Mouse (Mus musculus) layer of hippocampus, postnatal 36 days (tissue): ENCODE results near the gene Rap1gap. TPM values are rescaled to one million over a fixed set of nuclear protein-coding genes. Genes with fewer than 3 reads are reported as not detected.
A peak's percentile ranks its signal among the peaks of the same experiment; 100 is the strongest.

Experiments used
- DNase-seq, 2 experiments: peaks; one replicate each; pipeline ENCODE4 v3.0.0; 2022
- total RNA-seq, 2 experiments: library from RNA; stranded (reverse); gene quantifications; 2 replicates each; pipeline ENCODE4 v1.2.3; 2021

Gene Rap1gap
- total RNA-seq, 2 experiments from 2014 or later = 273 to 281 TPM

DNA sequence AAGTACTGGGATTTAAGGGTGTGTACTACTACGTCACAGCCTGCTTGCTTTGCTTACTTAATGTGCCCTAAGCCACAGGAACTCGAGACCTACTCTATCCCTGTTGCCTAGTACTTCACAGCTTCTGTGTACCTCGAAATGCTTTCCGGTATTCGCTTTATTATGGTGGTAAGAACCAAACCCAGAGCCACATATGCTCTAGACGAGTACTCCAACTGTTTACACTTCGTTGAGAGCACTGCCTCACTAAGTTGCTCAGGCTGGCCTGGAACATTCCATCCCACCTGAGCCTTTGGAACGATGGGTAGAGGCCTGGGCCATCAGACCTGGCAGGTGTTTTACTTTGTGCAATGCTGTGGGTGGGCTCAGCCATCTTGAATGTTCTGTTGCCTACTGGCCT is 30.8 kb downstream of the Rap1gap start:
- no peak for DNase-seq

DNA sequence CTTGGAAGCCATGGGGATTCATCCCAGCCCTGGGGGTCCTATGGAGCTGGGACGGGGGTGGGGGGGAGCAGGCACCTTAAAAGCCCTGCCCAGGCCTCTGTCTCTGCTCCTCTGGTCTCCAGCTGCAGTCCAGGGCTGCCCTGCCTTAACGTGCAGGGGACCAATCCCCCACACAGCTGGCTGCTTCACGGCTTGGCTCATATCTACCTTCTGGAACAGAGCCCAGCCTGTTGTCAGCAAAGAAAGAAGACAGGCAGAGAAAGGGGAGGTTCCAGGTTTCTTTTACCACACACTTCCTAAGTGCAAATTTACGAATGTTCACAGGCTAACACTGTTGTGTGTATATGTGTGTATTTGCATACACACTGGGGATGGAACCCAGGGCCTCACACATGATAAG is 31.4 kb downstream of the Rap1gap start:
- no peak for DNase-seq

DNA sequence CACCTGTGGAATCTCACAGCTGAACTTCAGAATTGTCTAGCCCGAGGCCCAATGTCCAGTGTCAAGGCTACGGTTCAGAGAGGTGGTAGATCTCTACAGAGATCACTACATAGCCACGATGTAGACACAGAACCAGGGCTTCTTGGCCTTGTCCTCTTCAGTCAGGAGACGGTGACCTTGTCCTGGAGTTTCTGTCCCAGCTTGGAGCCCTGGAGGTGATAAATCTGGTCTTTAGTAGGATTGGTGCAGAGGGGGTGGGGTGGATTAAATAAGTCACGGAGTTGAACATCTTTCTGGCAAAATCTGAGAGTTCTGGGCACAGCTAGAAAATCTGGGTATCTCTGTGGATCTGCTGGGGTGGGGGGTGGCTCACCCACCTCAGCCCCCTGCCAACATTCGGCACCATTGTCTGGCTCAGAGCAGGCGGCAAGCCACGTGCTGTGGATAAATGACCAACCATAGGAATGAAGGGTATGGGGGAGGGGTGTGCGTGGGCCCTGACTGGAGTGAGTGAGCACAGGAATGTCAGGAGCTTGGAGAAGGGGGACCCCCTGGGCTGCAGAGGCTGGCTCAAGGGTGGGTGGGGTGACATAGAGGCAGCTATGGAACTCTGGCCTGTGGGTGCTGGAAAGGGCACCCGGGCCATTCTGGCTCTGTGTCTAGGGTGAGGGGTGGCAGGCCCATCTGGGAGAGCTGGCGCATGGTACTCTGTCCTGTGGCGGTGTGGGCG is 32.8 kb downstream of the Rap1gap start:
- no peak for DNase-seq

DNA sequence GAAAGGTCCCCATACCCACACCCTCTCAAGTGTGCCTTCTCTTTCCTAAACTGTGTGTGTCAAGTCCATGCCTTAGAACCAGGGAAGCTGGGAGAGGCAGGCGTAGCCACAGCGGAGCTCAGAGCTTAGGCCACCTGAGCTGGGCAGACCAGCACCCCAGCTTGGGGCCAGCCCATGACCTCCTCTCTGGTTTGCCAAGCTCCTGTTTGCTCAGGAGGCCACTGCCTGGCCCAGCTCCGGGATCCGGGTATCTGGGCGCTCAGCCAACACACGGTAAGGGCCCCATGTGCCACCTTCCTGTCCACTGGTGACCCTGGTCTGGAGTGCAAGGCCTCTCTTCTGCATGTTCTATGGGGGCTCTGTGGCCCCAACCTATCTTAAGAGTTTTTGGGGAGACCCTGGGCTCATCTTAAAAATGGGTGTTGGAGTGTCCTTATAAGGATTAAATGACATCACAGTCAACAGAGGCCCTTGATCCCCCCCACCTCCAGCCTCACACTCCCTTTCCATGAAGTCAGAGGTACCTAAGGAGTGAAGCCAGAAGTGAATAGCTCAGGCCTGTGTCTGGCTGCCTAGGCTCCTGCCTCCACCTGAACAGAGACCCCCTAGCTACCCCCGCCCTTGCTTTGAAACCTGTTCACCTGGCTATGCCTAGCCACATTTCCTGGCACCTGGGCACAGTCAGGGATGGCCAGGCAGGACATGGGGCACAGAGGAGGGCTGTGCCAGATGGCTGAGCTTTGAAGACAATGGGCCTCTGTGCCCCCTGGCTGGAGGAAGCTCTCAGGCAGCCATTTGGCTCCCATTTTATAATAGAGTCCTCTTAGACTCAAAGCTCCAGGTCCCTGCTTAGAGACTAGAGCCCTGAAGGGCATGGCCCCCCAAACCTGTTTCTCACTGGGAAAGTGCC is 33.8 kb downstream of the Rap1gap start:
- DNase-seq = no peak

DNA sequence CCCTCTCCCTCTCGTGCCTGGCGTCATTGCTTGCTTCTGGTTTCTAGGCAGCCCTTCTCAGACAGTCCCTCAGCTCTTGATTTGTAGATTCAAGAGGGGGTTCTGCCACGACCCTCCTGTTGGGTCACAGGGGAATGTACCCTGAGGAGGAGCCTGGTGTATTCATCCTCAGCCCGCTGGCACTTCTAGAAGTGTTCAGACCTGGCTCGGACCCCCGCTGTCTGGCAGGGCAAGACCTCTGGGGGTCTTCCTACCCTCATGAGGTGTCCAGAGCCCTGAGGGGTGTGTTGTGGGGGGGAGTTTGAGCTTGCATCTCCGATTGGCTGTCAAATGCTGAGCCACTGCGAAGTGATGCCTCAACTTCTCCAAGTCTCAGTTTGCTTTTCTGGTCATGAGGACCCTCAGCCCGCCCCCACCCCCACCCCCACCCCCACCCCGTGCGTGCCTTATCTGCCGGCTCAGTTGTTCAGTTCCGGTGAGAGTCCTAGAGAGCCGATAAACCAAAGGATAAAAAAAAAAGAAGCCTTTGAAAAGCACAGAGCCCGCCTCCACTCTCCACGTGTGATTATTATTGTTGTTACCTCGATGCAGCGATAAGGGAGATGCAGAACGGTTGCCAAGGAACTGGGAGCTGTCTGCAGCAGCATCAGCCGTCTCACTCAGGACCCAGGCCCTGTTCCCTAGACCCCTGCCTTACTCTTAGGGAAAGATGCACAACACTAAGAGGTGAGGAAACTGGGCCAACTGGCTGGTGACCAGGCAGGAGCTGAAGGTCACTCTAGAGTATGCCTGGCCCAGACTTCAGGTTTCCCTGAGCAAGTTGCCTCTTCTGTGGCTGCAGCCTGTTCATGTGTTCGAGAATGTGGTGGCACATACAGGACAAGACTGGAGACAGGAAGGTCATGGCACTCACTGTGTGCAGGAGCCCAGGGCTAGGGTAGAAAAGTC is 35.0 kb downstream of the Rap1gap start:
- no peak for DNase-seq

DNA sequence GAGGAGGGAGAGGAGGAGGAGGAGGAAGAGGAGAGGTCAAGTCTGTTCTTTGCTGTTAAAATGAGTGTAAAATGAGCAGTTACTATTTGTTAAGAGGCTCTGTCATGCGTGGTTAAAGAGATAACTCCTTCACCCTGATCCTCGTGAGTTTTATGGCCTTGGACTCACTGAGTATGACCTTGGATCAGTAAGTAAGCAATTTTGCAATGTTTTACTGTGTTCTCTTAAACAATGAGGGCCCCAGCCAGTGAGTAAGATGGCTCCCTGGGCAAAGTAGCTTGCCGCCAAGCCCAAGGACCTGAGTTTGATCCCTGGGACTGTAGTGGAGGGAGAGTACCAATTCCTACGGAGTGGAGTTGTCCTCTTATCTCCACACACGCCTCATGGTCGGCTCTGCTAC is 36.4 kb downstream of the Rap1gap start:
- no peak for DNase-seq

DNA sequence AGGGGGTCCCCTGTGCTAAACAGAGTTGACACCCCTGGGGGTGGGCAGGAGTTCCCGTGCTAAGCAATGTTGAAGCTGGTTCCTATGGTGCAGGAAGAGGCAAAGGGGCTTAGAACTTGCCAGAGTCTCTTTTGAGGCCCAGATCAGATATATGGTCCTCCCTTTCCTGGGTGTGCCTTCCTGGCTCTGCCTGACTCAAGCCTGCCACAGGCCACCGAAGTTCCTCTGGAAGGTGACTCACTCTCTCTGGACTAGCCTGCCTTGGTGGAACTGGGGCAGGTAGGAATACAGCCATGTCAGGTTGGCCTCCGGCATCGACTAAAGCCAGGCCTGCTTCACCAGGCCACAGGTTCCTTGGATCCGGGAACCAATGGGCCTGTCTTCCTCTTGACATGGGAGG is 38.6 kb downstream of the Rap1gap start:
- DNase-seq = no peak

DNA sequence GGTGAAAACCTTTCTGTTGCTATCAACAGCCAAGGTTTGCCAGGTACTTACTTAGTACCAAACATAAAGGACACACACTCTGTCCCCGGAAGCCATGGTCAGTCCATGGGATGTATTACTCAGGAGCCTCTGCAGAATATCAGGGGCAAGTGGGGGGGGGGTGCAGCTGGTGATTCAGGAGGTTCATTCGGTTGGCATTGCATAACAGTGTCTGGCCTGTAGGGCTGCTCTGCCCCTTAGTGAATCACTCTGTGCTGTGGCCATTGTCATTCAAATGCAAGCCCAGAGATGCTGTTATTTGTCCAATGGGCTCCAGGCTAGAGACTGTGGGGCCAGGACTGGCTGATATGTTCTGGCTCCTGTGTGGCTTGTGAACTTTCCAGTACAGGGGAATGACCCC is 40.0 kb downstream of the Rap1gap start:
- no peak for DNase-seq

DNA sequence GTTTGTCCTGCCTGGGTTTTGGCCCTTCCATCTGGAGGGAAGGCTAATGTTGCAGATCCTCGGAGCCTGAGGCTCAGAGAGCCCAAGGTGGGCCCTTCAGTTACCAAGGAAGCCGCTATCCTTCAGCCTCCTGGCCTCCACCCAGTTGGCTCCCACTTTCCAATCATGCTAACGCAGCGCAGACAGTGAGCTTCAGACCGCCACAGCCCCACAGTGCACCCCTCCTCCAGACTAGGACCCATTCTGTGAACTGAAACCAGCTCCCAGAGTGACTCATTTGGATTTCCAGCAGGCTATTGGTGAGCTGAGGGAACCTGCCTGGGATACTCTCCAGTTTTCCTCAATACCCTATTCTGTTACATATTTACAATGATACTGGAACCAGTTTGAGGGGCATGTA is 40.9 kb downstream of the Rap1gap start:
- DNase-seq = no peak

DNA sequence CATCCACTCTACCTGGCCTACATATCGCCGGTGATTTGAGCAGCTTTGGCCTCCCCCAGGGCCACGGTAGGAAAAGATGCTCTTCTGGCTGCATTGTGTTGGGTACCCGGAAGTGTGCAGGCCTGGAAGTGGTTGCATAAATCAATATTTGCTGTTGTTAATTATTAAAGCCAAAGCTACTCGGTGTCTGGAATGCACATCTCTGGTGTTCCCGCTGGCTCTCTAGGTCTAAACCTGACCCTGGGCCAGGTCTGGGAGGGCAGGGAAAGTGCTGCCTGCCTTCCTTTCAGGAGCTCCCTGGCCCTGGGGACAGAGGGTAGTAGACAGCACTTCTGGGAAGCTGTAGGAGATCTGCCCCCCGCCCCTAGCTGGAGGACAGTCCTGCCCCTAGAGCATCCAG is 42.0 kb downstream of the Rap1gap start:
- DNase-seq = no peak

DNA sequence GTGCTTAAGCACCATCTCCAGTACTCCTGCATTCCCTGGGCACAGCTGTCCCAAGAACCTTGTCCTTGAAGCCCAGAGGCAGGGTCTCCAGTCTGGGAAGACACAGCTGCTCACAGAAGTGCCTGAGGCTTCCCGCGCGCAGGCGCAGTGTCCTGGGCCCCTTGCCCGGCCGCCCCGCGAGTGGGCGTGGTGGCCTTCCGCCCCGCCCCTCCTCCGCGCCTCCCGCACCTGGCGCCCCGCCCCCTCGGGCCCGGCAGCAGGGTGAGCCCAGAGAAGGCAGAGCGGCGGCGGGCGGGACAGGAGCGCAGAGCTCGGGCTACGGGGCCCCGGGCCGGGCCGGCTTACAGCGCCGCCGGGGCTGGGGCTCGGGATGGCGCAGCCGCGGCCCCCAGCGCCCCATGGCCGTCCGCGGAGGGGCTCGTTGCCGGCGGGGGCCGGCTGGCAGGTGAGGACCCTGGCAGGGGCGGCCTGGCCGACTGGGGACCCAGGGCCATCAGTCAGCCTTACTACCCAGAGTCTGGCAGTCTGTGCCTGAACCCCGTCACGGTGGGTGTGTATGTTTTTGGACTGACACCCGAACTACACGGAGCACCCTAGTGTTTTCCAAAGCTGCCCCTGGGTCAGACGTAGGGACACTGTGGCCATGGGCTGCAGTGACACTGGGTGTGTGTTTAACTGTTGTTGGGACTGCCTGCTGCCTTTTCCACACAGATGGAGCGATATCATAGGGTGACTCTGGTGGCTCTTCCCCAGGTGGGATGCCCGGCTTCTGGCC is 42.9 kb downstream of the Rap1gap start:
- peak; percentile 62 to 73 for DNase-seq

DNA sequence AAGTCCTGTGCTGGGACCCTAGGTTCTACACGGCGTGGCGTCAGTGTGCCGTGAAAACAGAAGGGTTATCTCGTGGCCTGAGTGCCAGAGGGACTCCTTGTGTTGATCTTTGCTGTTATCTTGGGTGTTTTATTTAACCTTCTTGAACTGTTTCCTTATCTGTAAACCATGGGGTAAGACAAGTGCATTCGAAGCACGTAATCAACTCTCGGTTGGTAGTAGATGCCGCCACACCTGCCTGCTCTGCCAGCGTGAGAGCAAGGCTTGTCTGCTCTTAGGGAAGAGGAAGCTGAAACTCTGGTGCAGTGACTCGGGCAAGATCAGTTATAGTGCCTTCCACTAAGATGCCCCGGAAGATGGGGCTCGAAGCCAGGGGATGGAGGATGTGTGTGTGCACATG is 48.4 kb downstream of the Rap1gap start:
- no peak for DNase-seq

DNA sequence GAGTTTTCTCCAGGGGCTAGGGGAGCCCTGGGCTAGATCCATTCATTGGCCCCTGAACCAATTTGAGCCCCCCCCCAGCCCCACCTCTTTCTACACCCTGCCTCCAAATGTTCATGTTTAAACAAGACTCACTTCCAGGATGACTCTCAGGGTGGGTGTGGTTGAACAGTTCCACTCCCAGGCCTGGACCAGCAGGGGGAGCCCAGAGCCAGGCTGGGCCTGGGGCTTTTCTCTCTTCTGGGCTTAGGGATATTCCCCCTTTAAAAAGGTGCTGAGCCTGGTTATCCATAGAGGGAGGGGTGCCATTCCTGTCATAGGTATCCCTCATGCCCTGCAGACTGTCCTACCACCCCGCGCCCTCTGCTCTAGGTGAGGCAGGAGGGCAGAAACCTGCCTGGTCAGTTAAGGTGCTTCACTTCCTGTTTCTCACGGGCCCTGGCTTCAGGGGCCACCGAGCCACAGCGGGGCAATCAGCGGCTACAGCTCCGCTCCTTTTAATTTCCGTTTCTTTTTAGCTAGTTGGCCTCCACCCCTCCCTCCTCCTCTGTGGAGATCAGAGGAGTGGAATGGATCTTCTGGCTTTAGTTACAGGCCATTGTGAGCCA is 49.6 kb downstream of the Rap1gap start:
- DNase-seq = no peak

DNA sequence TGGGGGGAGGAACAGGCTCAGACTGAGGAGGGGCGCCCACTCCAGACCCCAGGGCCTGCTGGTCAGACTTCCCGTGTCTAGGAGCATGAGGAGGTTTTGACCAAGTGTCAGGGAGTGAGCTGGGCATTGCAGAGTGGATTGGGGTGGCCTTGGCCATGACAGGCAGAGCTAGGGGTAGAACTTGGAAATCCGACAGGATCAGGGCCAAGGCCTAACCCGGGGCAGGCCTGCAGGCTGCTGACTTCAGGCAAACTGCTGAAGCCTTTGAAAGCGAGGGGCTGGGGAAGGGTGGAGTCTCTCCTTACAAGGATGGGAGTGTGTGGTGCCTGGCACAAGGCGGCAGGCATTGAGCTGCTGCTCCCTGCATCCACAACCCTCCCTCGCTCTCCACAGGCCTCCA is 52.5 kb downstream of the Rap1gap start:
- DNase-seq = no peak

DNA sequence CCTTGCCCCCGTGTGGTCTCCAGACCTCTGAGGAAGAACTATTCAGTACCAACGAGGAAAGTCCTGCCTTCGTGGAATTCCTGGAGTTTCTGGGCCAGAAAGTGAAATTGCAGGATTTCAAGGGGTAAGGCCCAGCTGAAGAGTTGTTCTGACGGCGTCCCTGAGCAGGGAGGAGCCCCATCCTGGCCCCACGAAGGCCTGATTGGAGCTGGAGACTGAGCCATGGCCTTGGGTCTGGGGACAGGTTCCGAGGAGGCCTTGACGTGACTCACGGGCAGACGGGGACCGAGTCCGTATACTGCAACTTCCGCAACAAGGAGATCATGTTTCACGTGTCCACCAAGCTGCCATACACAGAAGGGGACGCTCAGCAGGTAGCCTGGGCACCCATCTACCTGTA is 53.1 kb downstream of the Rap1gap start:
- DNase-seq = no peak

DNA sequence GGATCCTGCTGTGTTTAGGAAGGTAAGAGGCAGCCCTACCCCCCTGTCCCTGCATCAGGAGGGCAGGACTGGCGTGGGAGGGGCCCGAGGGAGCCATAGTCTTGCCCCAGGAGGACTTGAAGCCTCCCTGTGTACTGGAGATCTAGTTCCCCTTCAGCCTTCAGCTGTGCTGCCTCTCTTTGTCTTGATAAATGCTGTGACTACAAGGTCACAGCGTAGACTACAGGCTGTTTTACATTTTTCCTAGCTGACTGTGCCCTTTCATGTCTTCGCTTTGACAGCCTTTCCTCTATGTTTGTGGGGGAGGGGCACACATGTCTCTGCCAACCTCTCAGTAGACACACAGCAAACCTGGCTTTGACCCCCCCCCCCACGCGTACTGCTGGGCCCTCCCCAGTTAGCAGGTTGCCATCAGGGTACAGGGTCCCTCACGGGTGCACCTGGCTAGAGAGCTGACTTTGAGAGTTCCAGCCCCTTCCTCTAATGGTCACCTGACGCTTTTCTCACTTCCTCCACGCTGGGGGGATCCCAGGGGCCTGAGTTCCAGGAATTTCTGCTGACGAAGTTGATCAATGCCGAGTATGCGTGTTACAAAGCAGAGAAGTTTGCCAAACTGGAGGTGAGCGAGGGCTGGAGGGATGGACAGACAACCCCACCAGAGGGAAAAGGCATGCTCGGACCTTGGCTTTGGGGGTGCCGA is 55.0 kb downstream of the Rap1gap start:
- no peak for DNase-seq

DNA sequence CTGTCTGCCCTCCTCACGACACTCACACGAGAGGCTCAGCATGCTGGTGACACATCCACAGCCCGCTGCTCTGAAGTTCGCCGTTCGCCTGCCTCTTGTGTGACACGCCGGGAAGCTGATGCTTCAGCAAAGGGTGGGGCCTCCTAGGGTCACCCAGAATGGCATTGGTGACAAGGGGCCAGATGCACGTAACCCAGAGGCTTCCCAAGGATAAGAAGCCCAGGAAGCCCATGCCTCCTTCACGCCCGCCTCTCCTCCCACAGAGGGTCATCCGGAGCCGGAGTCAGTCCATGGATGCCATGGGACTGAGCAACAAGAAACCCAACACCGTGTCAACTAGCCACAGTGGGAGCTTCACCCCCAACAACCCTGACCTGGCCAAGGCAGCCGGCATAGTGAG is 57.0 kb downstream of the Rap1gap start:
- DNase-seq = no peak

DNA sequence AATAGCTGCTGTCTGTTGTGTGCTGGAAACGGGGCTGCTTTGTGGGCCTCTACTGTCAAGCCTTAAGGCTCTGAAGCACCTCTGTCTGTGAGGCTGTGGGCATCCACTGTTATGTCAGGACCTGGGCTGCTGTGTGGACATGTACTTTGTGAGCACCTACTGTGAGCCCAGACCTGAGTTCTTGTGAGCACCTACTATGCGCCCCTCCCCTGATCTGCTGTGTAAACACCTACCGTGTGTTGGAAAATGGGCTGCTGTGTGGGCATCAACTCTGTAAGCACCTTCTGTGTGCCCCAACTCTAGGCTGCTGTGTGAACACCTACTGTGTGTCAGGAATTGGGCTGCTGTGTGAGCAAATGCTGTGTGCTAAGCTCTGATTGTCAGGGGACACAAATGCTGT is 57.7 kb downstream of the Rap1gap start:
- DNase-seq = no peak

DNA sequence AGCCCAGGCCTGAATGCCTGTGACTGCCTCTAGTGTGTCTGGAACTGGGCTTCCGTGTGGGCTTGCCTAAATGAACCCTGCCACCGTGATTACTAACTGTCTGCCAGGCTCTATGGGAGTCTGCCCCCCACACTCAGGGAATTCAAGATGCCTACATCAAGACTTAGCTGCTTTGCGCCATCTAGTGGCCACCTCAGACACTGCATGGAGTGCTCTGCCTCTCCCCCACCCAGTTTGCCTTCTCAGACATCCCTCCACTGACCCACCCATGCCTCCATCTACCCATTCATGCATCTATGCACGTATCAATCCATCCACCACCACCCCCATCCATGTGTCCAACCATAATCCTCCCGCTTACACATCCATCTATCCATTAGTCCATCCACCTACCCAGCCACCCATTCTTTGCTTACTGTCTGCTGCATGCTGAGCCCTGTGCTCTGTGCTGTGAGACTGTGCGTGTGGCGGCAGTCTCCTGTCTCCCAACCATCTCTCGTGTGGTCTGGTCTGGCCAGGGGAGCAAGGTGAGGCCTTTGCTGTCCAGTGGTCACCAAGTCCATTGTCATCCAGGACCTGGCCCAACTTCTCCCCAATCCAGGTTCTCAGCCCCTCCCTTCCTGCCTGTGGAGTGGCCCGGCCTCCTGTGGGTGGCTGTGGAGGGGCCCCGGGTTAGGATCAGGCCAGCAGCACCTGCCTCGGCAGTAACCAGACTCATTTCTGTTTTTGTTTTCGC is 58.3 kb downstream of the Rap1gap start:
- peak; percentile 76 to 81 for DNase-seq

DNA sequence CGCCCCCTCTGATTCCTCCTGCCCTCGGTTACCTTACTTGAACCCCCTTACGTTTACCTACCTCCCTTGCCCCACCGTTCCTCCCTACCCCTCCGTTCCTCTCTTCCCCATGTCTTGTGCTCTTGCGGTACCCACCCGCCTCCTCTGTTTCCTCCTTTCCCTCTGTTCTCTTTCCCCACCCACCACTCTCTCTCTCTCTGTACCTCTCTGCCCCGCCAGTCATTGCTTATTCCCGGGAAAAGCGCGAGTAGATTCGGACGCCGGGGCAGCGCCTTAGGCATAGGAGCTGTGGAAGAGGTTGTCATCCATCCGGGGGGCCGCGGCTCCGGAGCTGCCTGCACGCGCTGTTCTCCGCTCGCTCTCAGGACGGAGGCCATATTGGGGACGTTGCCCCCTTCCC is 59.0 kb downstream of the Rap1gap start:
- no peak for DNase-seq
